Mouse (Mus musculus) MEL (cell line): Measurements from ENCODE around the gene Sorl1. TPM values are rescaled to one million over a fixed set of nuclear protein-coding genes. Genes with fewer than 3 reads are reported as not detected.

Source experiments
- DNase-seq: peaks from one replicate; pipeline ENCODE4 v3.0.0; 2011; ENCODE audit warnings: low read depth, low spot score
- H3K27ac ChIP-seq: 2 replicates; pipeline ENCODE4 v1.5.1; 2012; ENCODE audit warnings: low read depth, mild to moderate bottlenecking, control low read depth, low read length, moderate library complexity; ENCODE audit not compliant: control insufficient read depth
- H3K27me3 ChIP-seq, 2 experiments: fragments of 150-350 bp in 1 of 2; sonication (generic) in 1 of 2; 2 replicates each; pipeline ENCODE4 v1.6.1; 2012; ENCODE audit warnings: low read length in 2 of 2, mild to moderate bottlenecking in 2 of 2, improper control_type of control experiment in 1 of 2, moderate library complexity in 1 of 2; ENCODE audit not compliant: insufficient read depth in 2 of 2, control insufficient read depth in 1 of 2
- H3K36me3 ChIP-seq, 2 experiments: 2 replicates each; pipeline ENCODE4 v1.6.1; 2012 to 2014; ENCODE audit warnings: low read length in 2 of 2, improper control_type of control experiment in 1 of 2, inconsistent platforms in 1 of 2, mild to moderate bottlenecking in 1 of 2; ENCODE audit not compliant: insufficient read depth in 2 of 2, control insufficient read depth in 1 of 2
- H3K4me1 ChIP-seq, 2 experiments: fragments of 150-350 bp in 1 of 2; sonication (generic) in 1 of 2; 2 replicates each; pipeline ENCODE4 v1.6.1; 2012; ENCODE audit warnings: low read length in 2 of 2, improper control_type of control experiment in 1 of 2, mild to moderate bottlenecking in 1 of 2; ENCODE audit not compliant: insufficient read depth in 2 of 2, control insufficient read depth in 1 of 2
- H3K4me3 ChIP-seq, 2 experiments: fragments of 150-350 bp in 1 of 2; sonication (generic) in 1 of 2; 2 replicates each; pipeline ENCODE4 v1.5.1; 2012; ENCODE audit warnings: low read depth in 2 of 2, low read length in 2 of 2, mild to moderate bottlenecking in 2 of 2, moderate library complexity in 2 of 2, control low read depth in 1 of 2, improper control_type of control experiment in 1 of 2; ENCODE audit not compliant: control insufficient read depth in 1 of 2, insufficient read depth in 1 of 2
- H3K79me2 ChIP-seq: 2 replicates; pipeline ENCODE4 v1.6.1; 2012; ENCODE audit warnings: mild to moderate bottlenecking, low read length, moderate library complexity; ENCODE audit not compliant: control insufficient read depth, poor library complexity, insufficient read depth
- H3K9ac ChIP-seq: 2 replicates; pipeline ENCODE4 v1.6.1; 2012; ENCODE audit warnings: low read depth, mild to moderate bottlenecking, control low read depth, low read length, moderate library complexity; ENCODE audit not compliant: control insufficient read depth, poor library complexity, severe bottlenecking
- H3K9me3 ChIP-seq: fragments of 150-350 bp; sonication (generic); replicated peaks from 2 replicates; pipeline ENCODE4 v1.6.1; 2012; ENCODE audit warnings: mild to moderate bottlenecking, low read length, improper control_type of control experiment, moderate library complexity; ENCODE audit not compliant: insufficient read depth
- BHLHE40 ChIP-seq: IDR thresholded peaks from 2 replicates; pipeline ENCODE4 v1.6.1; 2012; ENCODE audit warnings: low read depth, mild to moderate bottlenecking, inconsistent platforms, low read length, improper control_type of control experiment, borderline replicate concordance
- CHD1 ChIP-seq: IDR thresholded peaks from 2 replicates; pipeline ENCODE4 v1.6.1; 2012; ENCODE audit warnings: low read depth, mild to moderate bottlenecking, inconsistent platforms, low read length, improper control_type of control experiment
- CHD2 ChIP-seq: IDR thresholded peaks from 2 replicates; pipeline ENCODE4 v1.6.1; 2011; ENCODE audit warnings: low read length, improper control_type of control experiment
- CTCF ChIP-seq, 3 experiments: IDR thresholded peaks in 2 of 3; conservative IDR thresholded peaks in 1 of 3; 2 replicates each; pipeline ENCODE4 v1.5.1; 2011 to 2012; ENCODE audit warnings: low read length in 3 of 3, low read depth in 2 of 3, mild to moderate bottlenecking in 2 of 3, improper control_type of control experiment in 1 of 3, inconsistent platforms in 1 of 3, mixed read lengths in 1 of 3, moderate library complexity in 1 of 3; ENCODE audit not compliant: control insufficient read depth in 1 of 3, insufficient read depth in 1 of 3, poor library complexity in 1 of 3, severe bottlenecking in 1 of 3
- E2F4 ChIP-seq: IDR thresholded peaks from 2 replicates; pipeline ENCODE4 v1.6.1; 2011; ENCODE audit warnings: low read depth, low read length, improper control_type of control experiment, borderline replicate concordance
- ELF1 ChIP-seq: IDR thresholded peaks from 2 replicates; pipeline ENCODE4 v1.6.1; 2014; ENCODE audit warnings: low read depth, mild to moderate bottlenecking, inconsistent platforms, low read length, improper control_type of control experiment, moderate library complexity
- EP300 ChIP-seq, 2 experiments: IDR thresholded peaks; 2 replicates each; pipeline ENCODE4 v1.6.1; 2011; ENCODE audit warnings: improper control_type of control experiment in 2 of 2, low read length in 2 of 2, low read depth in 1 of 2, mild to moderate bottlenecking in 1 of 2
- GABPA ChIP-seq: IDR thresholded peaks from 2 replicates; pipeline ENCODE4 v1.6.1; 2012; ENCODE audit warnings: low read depth, mild to moderate bottlenecking, inconsistent platforms, low read length, improper control_type of control experiment, moderate library complexity
- GATA1 ChIP-seq: IDR thresholded peaks from 2 replicates; pipeline ENCODE4 v1.6.1; 2011; ENCODE audit warnings: low read depth, low read length, improper control_type of control experiment
- HCFC1 ChIP-seq: IDR thresholded peaks from 2 replicates; pipeline ENCODE4 v1.6.1; 2012; ENCODE audit warnings: low read depth, mild to moderate bottlenecking, inconsistent platforms, low read length, improper control_type of control experiment, moderate library complexity
- MAFK ChIP-seq: IDR thresholded peaks from 2 replicates; pipeline ENCODE4 v1.6.1; 2011; ENCODE audit warnings: low read depth, mild to moderate bottlenecking, low read length, improper control_type of control experiment, borderline replicate concordance
- MEF2A ChIP-seq: IDR thresholded peaks from 2 replicates; pipeline ENCODE4 v1.6.1; 2014; ENCODE audit warnings: low read depth, mild to moderate bottlenecking, inconsistent platforms, low read length, improper control_type of control experiment; ENCODE audit not compliant: poor library complexity, insufficient replicate concordance, severe bottlenecking; ENCODE audit errors: extremely low read depth
- MXI1 ChIP-seq: IDR thresholded peaks from 2 replicates; pipeline ENCODE4 v1.6.1; 2011; ENCODE audit warnings: mild to moderate bottlenecking, low read depth, low read length, improper control_type of control experiment
- NRF1 ChIP-seq: IDR thresholded peaks from 2 replicates; pipeline ENCODE4 v1.6.1; 2014; ENCODE audit warnings: low read depth, mild to moderate bottlenecking, inconsistent platforms, low read length, improper control_type of control experiment, moderate library complexity; ENCODE audit not compliant: poor library complexity, insufficient read depth, severe bottlenecking
- POLR2AphosphoS2 ChIP-seq: IDR thresholded peaks from 2 replicates; pipeline ENCODE4 v1.6.1; 2011; ENCODE audit warnings: low read length, improper control_type of control experiment
- POLR2AphosphoS5 ChIP-seq: IDR thresholded peaks from 2 replicates; pipeline ENCODE4 v1.6.1; 2012; ENCODE audit warnings: low read depth, borderline replicate concordance, mild to moderate bottlenecking, inconsistent platforms, low read length, moderate library complexity, mixed read lengths
- RAD21 ChIP-seq: IDR thresholded peaks from 2 replicates; pipeline ENCODE4 v1.6.1; 2011; ENCODE audit warnings: mild to moderate bottlenecking, low read depth, low read length, improper control_type of control experiment
- RCOR1 ChIP-seq: IDR thresholded peaks from 2 replicates; pipeline ENCODE4 v1.6.1; 2012; ENCODE audit warnings: low read depth, mild to moderate bottlenecking, inconsistent platforms, low read length, improper control_type of control experiment
- SIN3A ChIP-seq: IDR thresholded peaks from 2 replicates; pipeline ENCODE4 v1.6.1; 2012; ENCODE audit warnings: low read length, improper control_type of control experiment, inconsistent platforms
- SMC3 ChIP-seq: IDR thresholded peaks from 2 replicates; pipeline ENCODE4 v1.6.1; 2011; ENCODE audit warnings: low read depth, low read length, improper control_type of control experiment
- TAL1 ChIP-seq: IDR thresholded peaks from 2 replicates; pipeline ENCODE4 v1.6.1; 2012; ENCODE audit warnings: mild to moderate bottlenecking, inconsistent platforms, low read length, moderate library complexity, mixed read lengths
- TBP ChIP-seq: IDR thresholded peaks from 2 replicates; pipeline ENCODE4 v1.8.0; 2011; ENCODE audit warnings: low read depth, low read length, improper control_type of control experiment
- TCF12 ChIP-seq: IDR thresholded peaks from 2 replicates; pipeline ENCODE4 v1.6.1; 2014; ENCODE audit warnings: low read depth, mild to moderate bottlenecking, inconsistent platforms, low read length, improper control_type of control experiment, moderate library complexity
- UBTF ChIP-seq: IDR thresholded peaks from 2 replicates; pipeline ENCODE4 v1.6.1; 2012; ENCODE audit warnings: low read depth, mild to moderate bottlenecking, inconsistent platforms, low read length, improper control_type of control experiment, moderate library complexity, borderline replicate concordance; ENCODE audit not compliant: insufficient read depth
- ZC3H11A ChIP-seq: IDR thresholded peaks from 2 replicates; pipeline ENCODE4 v1.6.1; 2012; ENCODE audit warnings: low read depth, mild to moderate bottlenecking, inconsistent platforms, low read length, improper control_type of control experiment
- ZKSCAN1 ChIP-seq: IDR thresholded peaks from 2 replicates; pipeline ENCODE4 v1.6.1; 2012; ENCODE audit warnings: low read depth, mild to moderate bottlenecking, inconsistent platforms, low read length, improper control_type of control experiment, moderate library complexity
- ZMIZ1 ChIP-seq: IDR thresholded peaks from 2 replicates; pipeline ENCODE4 v1.6.1; 2012; ENCODE audit warnings: low read depth, mild to moderate bottlenecking, inconsistent platforms, low read length, improper control_type of control experiment, moderate library complexity
- ZNF384 ChIP-seq: IDR thresholded peaks from 2 replicates; pipeline ENCODE4 v1.6.1; 2012; ENCODE audit warnings: low read depth, mild to moderate bottlenecking, inconsistent platforms, low read length, improper control_type of control experiment
- polyA plus RNA-seq, 2 experiments: library from polyadenylated mRNA; stranded (reverse) in 1 of 2; unstranded in 1 of 2; fragments of >175 nt in 1 of 2; fragments of >200 nt in 1 of 2; gene quantifications; 2 replicates each; pipeline versions ENCODE4 v1.2.1 to v1.2.4; 2012; ENCODE audit warnings: low replicate concordance in 2 of 2, low read depth in 1 of 2; ENCODE audit not compliant: insufficient read length in 2 of 2, insufficient read depth in 1 of 2, missing spikeins in 1 of 2
- total RNA-seq: library from RNA; depleted of rRNA; stranded (reverse); fragments of 300-350 nt; gene quantifications from 2 replicates; pipeline ENCODE4 v1.2.3, GENCODE M21; 2012

Sorl1 gene
- total and polyA plus RNA-seq, 3 experiments, result not detected

DNA sequence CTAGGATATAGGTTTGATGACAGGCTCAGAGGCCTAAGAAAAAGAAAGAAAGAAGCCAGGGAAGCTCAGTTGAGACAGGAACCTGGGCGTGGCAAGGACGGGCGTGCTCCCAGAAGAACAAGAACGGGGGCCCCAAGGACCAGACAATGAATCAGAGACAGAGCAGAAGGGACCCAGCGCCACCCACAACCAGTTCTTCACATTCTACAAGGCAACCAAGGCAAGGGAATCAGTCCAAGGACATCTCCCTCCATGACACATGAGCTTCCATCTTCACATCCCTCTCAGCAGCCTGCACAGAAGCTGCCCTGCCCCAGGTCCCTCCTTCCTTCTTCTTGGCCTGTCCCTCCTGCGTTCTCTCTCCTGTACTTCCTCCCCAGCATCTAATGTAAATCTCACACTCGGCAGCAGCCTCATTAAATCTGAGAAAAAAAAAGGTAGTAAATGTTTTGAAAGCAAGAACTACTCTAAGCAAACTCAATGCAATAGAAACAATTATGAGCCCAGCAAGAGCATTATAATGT lies 30.0 kb downstream of the Sorl1 start:
- DNase-seq, result no peak
- Histone ChIP-seq H3K4me3 (no peak overlapping the region), H3K27me3 (no peaks in the 10 kb centered on the region), H3K79me2 (no peaks in the 10 kb centered on the region), H3K27ac (no peak overlapping the region), H3K9me3 (no peaks in the 10 kb centered on the region), H3K4me1 (no peaks in the 10 kb centered on the region), H3K9ac (no peak overlapping the region), H3K36me3 (no peaks in the 10 kb centered on the region)
- TF ChIP-seq TAL1, result no peak
- no peak for TF ChIP-seq CTCF (IDR thresholded peaks at IDR 0.05 in 2 of 3, conservative IDR thresholded peaks at IDR 0.05 in 1 of 3; ENCODE audit: control insufficient read depth in 1 of 3, insufficient read depth in 1 of 3, low read depth in 2 of 3, low read length in 3 of 3, poor library complexity in 1 of 3, severe bottlenecking in 1 of 3)
- no peak for TF ChIP-seq UBTF
- no peak for TF ChIP-seq RAD21
- no peak for TF ChIP-seq ELF1
- TF ChIP-seq GABPA, result no peak
- no peak for TF ChIP-seq POLR2AphosphoS5
- TF ChIP-seq HCFC1, result no peak
- no peak for TF ChIP-seq MEF2A
- TF ChIP-seq EP300 (IDR thresholded peaks at IDR 0.05; ENCODE audit: low read depth in 1 of 2, low read length in 2 of 2), result no peak
- TF ChIP-seq GATA1, result no peak
- no peak for TF ChIP-seq BHLHE40
- no peak for TF ChIP-seq E2F4
- TF ChIP-seq RCOR1, result no peak
- no peak for TF ChIP-seq MXI1
- TF ChIP-seq TCF12, result no peak
- TF ChIP-seq TBP, result no peak
- TF ChIP-seq CHD1, result no peak
- TF ChIP-seq CHD2, result no peak

DNA sequence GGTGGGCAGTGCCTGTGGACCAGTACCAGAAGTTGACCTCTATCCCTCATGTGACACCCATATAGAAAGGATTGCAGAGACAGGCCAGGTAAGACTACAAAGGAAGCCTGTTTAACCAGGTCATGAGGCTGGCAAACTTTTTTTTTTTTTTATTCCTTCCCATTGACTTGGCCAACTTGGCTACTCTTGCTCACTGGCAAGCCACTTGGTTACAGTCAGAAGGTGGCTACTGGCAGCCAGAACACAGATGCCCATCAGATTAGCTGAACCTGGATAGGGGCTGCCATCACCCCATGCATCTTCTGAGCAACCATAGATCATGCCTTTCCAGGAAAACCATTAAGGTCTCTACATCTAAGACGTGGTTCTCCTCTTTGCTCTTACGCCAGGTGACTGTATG lies 31.3 kb downstream of the Sorl1 start:
- Histone ChIP-seq H3K79me2 (no peaks in the 10 kb centered on the region), H3K4me3 (no peak overlapping the region), H3K36me3 (no peaks in the 10 kb centered on the region), H3K27ac (no peak overlapping the region), H3K9me3 (no peaks in the 10 kb centered on the region), H3K27me3 (no peaks in the 10 kb centered on the region), H3K4me1 (no peaks in the 10 kb centered on the region), H3K9ac (no peak overlapping the region)
- TF ChIP-seq SIN3A (no peak), EP300 (IDR thresholded peaks at IDR 0.05; ENCODE audit: low read depth in 1 of 2, low read length in 2 of 2) (no peak), UBTF (no peak), NRF1 (no peak), TCF12 (no peak), MEF2A (no peak), MXI1 (no peak), POLR2AphosphoS2 (no peak), ZC3H11A (no peak), ZMIZ1 (no peak), RCOR1 (no peak), POLR2AphosphoS5 (no peak), RAD21 (no peak), ZNF384 (no peak), TBP (no peak), ZKSCAN1 (no peak), SMC3 (no peak), HCFC1 (no peak), MAFK (no peak)
- no peak for DNase-seq
